Mouse (Mus musculus) adrenal gland, adult 10 weeks (tissue): Measurements from ENCODE around the gene Ppfia1. TPM values are rescaled to one million over a fixed set of nuclear protein-coding genes. Genes with fewer than 3 reads are reported as not detected.

ENCODE experiments used
- polyA plus RNA-seq: library from polyadenylated mRNA; stranded (reverse); fragments of 350-450 nt; fragmentation: Illumina TruSeq; extraction: RNeasy Lipid Tissue Mini Kit (QIAGEN cat#74804); gene quantifications from one replicate; pipeline ENCODE4 v1.2.3, GENCODE M21; 2014; ENCODE audit warnings: low read depth, low replicate concordance

Ppfia1 gene
- polyA plus RNA-seq: 195 TPM

DNA sequence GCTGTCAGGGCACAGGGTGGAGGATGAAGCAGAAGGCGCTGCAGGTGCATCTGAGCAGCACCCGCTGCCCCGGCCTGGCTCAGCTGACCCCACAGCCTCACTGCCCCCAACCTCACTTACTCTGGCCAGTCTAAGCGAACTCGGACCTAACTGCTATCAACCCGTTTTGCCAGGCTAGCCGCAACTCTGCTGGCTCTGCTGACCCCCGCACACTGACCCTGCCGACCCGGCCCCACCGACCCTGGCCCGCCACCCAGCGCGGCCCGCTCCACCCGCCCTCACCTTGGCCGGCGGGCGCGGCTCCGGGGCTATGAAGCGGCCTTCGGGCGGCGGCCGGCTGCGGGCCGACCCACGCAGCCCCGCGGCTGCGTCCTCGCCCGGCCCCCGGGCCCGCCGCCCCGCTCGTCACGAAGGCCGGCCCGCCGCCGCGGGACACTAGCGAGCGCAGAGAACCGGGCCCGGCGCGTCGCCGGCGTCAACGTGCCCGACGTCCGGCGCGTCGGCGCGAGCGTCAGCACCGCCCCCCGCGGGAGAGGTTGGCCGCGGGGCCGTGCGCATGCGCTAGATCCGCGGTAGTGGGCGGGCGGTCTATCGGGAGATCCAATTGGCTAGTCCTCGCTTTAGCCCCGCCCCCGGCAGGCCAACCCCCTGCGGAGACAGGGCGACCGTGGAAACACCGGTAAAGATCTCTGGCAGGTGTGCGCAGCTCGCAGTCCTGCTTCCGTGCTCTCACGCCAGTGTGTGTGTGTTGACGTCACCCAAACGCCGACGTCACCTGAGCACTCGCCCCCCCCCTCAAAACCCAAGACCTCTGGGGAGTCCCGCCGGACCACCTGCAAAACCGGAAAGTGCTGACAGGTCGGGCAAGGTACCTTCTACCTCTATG lies at the start of gene Ppfia1:
Ppfia1 (minus strand) TSS at position 493 of the 886 bp plus-strand sequence.

DNA sequence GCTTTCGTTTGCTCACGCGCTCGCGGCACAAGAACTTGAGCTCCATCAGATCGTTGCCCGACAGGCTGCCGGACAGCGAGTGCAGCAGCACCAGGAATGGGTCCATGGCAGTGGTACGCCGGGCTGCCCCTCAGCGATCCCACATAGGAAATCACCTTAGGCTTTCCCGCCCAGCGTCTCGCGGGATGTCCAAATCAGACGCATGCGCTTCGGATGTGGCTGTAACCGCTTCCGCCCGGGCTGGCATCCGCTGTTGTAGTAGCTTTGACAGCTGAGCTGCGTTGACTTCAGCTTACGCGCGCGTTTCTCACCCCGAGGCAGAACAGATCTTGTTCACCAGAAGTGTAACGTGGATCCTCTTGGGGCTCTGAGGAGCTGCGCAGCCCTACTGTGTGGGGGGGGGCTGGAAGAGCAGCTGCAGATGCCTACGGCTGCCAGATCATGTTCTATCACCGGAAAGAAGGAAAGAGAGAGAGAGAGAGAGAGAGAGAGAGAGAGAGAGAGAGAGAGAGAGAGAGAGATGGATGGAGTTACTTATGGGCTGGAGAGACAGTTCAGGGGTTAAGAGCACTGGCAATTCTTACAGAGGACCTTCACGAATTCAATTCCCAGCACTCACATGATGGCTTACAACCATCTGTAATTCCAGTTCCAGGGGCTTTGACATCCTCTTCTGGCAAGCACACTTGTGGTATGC lies 28.9 kb upstream of the Ppfia1 start, which contains the start of gene Fadd:
Fadd (minus strand) TSS at position 180 of the 697 bp plus-strand sequence.

DNA sequence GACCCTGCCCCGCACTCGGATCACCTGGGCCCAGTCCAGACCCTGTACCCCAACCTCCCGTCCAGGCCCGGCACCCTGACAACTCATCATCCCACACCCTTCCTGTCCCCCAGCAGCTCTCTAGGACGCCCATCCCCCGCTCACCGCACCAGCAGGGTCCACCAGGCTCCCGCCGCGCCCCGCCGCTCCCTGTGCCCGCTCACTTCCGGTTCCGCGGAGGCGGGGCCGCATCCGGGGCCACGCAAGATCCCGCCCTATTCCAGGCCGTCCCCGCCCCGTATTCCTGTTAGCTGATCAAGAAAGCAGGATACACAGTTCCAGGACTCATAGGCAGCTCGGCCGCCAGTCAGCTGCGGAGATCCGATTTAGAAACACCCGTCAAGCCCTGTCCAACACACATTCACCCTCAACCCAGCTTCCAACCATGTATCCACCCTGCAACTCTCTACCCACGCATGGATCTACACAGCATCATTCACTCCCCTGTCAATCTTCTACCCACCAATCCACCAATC lies 82.9 kb downstream of the Ppfia1 start, which contains the start of gene Cttn:
Cttn (minus strand) TSS at position 465 of the 515 bp plus-strand sequence.

Other genes with a start within 250 kb of the Ppfia1 start
- gene Cttn, start 82.7 kb downstream of the Ppfia1 start, polyA plus RNA-seq: 70.2 TPM
- 5.8 TPM for gene Fadd, start 28.7 kb upstream of the Ppfia1 start, polyA plus RNA-seq
- gene Ano1, start 198.2 kb upstream of the Ppfia1 start, polyA plus RNA-seq: 8.4 TPM